Mouse (Mus musculus) embryonic facial prominence, embryonic 10.5 days (tissue): Measurements from ENCODE around the gene Sept4. TPM values are rescaled to one million over a fixed set of nuclear protein-coding genes. Genes with fewer than 3 reads are reported as not detected.

Source experiments
- DNase-seq: peaks from one replicate; pipeline ENCODE4 v3.0.0-alpha.2; 2017; ENCODE audit warnings: low spot score
- H3K27ac ChIP-seq: fragments of 300-500 bp; sonication (generic); replicated peaks from 2 replicates; pipeline ENCODE4 v1.5.1; 2016; ENCODE audit warnings: mild to moderate bottlenecking
- H3K27me3 ChIP-seq: fragments of 300-500 bp; sonication (generic); replicated peaks from 2 replicates; pipeline ENCODE4 v1.6.1; 2016; ENCODE audit warnings: low read depth, mild to moderate bottlenecking; ENCODE audit not compliant: poor library complexity, severe bottlenecking
- H3K36me3 ChIP-seq: fragments of 300-500 bp; sonication (generic); replicated peaks from 2 replicates; pipeline ENCODE4 v1.6.1; 2016; ENCODE audit warnings: mild to moderate bottlenecking, moderate library complexity
- H3K4me1 ChIP-seq: fragments of 300-500 bp; sonication (generic); 2 replicates; pipeline ENCODE4 v1.6.1; 2016
- H3K4me3 ChIP-seq: fragments of 300-500 bp; sonication (generic); 2 replicates; pipeline ENCODE4 v1.5.1; 2016; ENCODE audit warnings: mild to moderate bottlenecking, moderate library complexity
- H3K9me3 ChIP-seq: fragments of 300-500 bp; sonication (generic); 2 replicates; pipeline ENCODE4 v1.6.1; 2016; ENCODE audit warnings: mild to moderate bottlenecking
- WGBS: fragments of 180-500 bp; shearing (Covaris S2); methylation state at CpG from one replicate; pipeline ENCODE4 v1.1.7; 2016; 5-methylcytosine and 5-hydroxymethylcytosine counted together
- polyA plus RNA-seq: library from polyadenylated mRNA; unstranded; fragments of >200 nt; fragmentation: Nextera tagmentation; extraction: Ambion mirVana; gene quantifications from 2 replicates; pipeline ENCODE4 v1.2.1, GENCODE M21; 2016

The Sept4 gene
- polyA plus RNA-seq, 1 experiment from 2014 or later: 6.1 TPM

- Histone ChIP-seq H3K27me3 (no peaks in the 10 kb centered on the region), H3K4me3 (peak overlapping the region; percentile 75), H3K27ac (peak overlapping the region; percentile 93), H3K9me3 (no peaks in the 10 kb centered on the region), H3K4me1 (peaks cover 60% of the 10 kb centered on the region), H3K36me3 (peaks cover 58% of the 10 kb centered on the region)
- under 1% methylated on average over 37 of the region's 37 CpGs for whole genome bisulfite sequencing
- DNase-seq: peak; percentile 93
These were observed 26.7 kb downstream of the Sept4 start for GRCm38 (mm10) chr11:87595327-87595841.

- Histone ChIP-seq H3K27me3 (no peaks in the 10 kb centered on the region), H3K4me1 (peaks cover 54% of the 10 kb centered on the region), H3K36me3 (peaks cover 64% of the 10 kb centered on the region), H3K9me3 (no peaks in the 10 kb centered on the region), H3K4me3 (peak overlapping the region; percentile 75), H3K27ac (peak overlapping the region; percentile 93)
- DNase-seq: no peak
- WGBS: 11% methylated on average over 7 of the region's 7 CpGs
These were observed 27.3 kb downstream of the Sept4 start for GRCm38 (mm10) chr11:87595976-87596375.

- H3K27ac ChIP-seq: peak overlapping the region; percentile 93
- peak overlapping the region; percentile 75 for H3K4me3 ChIP-seq
- H3K36me3 ChIP-seq: peaks cover 69% of the 10 kb centered on the region
- no peak for DNase-seq
- H3K4me1 ChIP-seq: peaks cover 54% of the 10 kb centered on the region
- no peaks in the 10 kb centered on the region for H3K9me3 ChIP-seq
- WGBS: 52% methylated on average over 2 of the region's 2 CpGs
- no peaks in the 10 kb centered on the region for H3K27me3 ChIP-seq
These were observed 27.8 kb downstream of the Sept4 start for GRCm38 (mm10) chr11:87596492-87596891.

GRCm38 (mm10) chr11:87597061-87597460, 28.4 kb downstream of the Sept4 start:
- Histone ChIP-seq H3K4me1 (peaks cover 54% of the 10 kb centered on the region), H3K4me3 (peak overlapping the region; percentile 75), H3K27ac (peak overlapping the region; percentile 93), H3K9me3 (no peaks in the 10 kb centered on the region), H3K36me3 (peaks cover 75% of the 10 kb centered on the region), H3K27me3 (no peaks in the 10 kb centered on the region)
- DNase-seq: no peak

GRCm38 (mm10) chr11:87599395-87600089, 30.8 kb downstream of the Sept4 start:
- no peak overlapping the region for H3K27ac ChIP-seq
- 91% methylated on average over 13 of the region's 13 CpGs for WGBS

GRCm38 (mm10) chr11:87600322-87600853, 31.7 kb downstream of the Sept4 start:
- peaks cover 91% of the 10 kb centered on the region for H3K36me3 ChIP-seq
- H3K27ac ChIP-seq: no peak overlapping the region
- peaks cover 21% of the 10 kb centered on the region for H3K4me1 ChIP-seq
- no peak for DNase-seq
- H3K9me3 ChIP-seq: no peaks in the 10 kb centered on the region
- no peaks in the 10 kb centered on the region for H3K27me3 ChIP-seq
- 94% methylated on average over 10 of the region's 10 CpGs for WGBS
- no peak overlapping the region for H3K4me3 ChIP-seq

More at GRCm38 (mm10) chr11:87599395-87600089, 30.8 kb downstream of the Sept4 start:
- no peak for DNase-seq
- Histone ChIP-seq H3K4me1 (peaks cover 29% of the 10 kb centered on the region), H3K4me3 (no peak overlapping the region), H3K9me3 (no peaks in the 10 kb centered on the region), H3K36me3 (peaks cover 86% of the 10 kb centered on the region), H3K27me3 (no peaks in the 10 kb centered on the region)

GRCm38 (mm10) chr11:87602234-87602633, 33.5 kb downstream of the Sept4 start:
- 96% methylated on average over 9 of the region's 9 CpGs for WGBS

GRCm38 (mm10) chr11:87603571-87603970, 34.9 kb downstream of the Sept4 start:
- Histone ChIP-seq H3K27me3 (no peaks in the 10 kb centered on the region), H3K9me3 (no peaks in the 10 kb centered on the region), H3K27ac (no peak overlapping the region), H3K4me1 (no peaks in the 10 kb centered on the region), H3K4me3 (no peak overlapping the region), H3K36me3 (peaks cover 100% of the 10 kb centered on the region)
- DNase-seq: no peak
- WGBS: 93% methylated on average over 2 of the region's 2 CpGs

More at GRCm38 (mm10) chr11:87602234-87602633, 33.5 kb downstream of the Sept4 start:
- Histone ChIP-seq H3K9me3 (no peaks in the 10 kb centered on the region), H3K4me1 (peaks cover 2% of the 10 kb centered on the region; the same call in 1 of the 2 replicates), H3K27me3 (no peaks in the 10 kb centered on the region), H3K4me3 (no peak overlapping the region), H3K36me3 (peaks cover 100% of the 10 kb centered on the region), H3K27ac (no peak overlapping the region)
- no peak for DNase-seq

- Histone ChIP-seq H3K27me3 (no peaks in the 10 kb centered on the region), H3K27ac (no peak overlapping the region), H3K9me3 (no peaks in the 10 kb centered on the region), H3K36me3 (peaks cover 100% of the 10 kb centered on the region), H3K4me3 (no peak overlapping the region), H3K4me1 (no peaks in the 10 kb centered on the region)
- 91% methylated on average over 7 of the region's 7 CpGs for WGBS
- DNase-seq: no peak
These were observed 40.6 kb downstream of the Sept4 start for GRCm38 (mm10) chr11:87609264-87609663.

GRCm38 (mm10) chr11:87611547-87611946, 42.8 kb downstream of the Sept4 start:
- no peaks in the 10 kb centered on the region for H3K9me3 ChIP-seq
- WGBS: 95% methylated on average over 9 of the region's 9 CpGs
- H3K36me3 ChIP-seq: peaks cover 100% of the 10 kb centered on the region
- no peaks in the 10 kb centered on the region for H3K4me1 ChIP-seq
- no peak overlapping the region for H3K27ac ChIP-seq
- DNase-seq: no peak
- no peak overlapping the region for H3K4me3 ChIP-seq
- H3K27me3 ChIP-seq: no peaks in the 10 kb centered on the region

GRCm38 (mm10) chr11:87613972-87614371, 45.3 kb downstream of the Sept4 start:
- Histone ChIP-seq H3K4me1 (no peaks in the 10 kb centered on the region), H3K4me3 (no peak overlapping the region), H3K9me3 (peaks cover 11% of the 10 kb centered on the region), H3K27me3 (no peaks in the 10 kb centered on the region), H3K36me3 (peaks cover 100% of the 10 kb centered on the region), H3K27ac (no peak overlapping the region)
- 89% methylated on average over 7 of the region's 7 CpGs for WGBS
- no peak for DNase-seq

GRCm38 (mm10) chr11:87615551-87615950, 46.8 kb downstream of the Sept4 start:
- WGBS: 94% methylated on average over 5 of the region's 5 CpGs
- no peaks in the 10 kb centered on the region for H3K27me3 ChIP-seq
- H3K27ac ChIP-seq: no peak overlapping the region
- peaks cover 98% of the 10 kb centered on the region for H3K36me3 ChIP-seq
- no peaks in the 10 kb centered on the region for H3K4me1 ChIP-seq
- DNase-seq: no peak
- peaks cover 11% of the 10 kb centered on the region for H3K9me3 ChIP-seq
- no peak overlapping the region for H3K4me3 ChIP-seq

GRCm38 (mm10) chr11:87615952-87616351, 47.2 kb downstream of the Sept4 start:
- 99% methylated on average over 2 of the region's 2 CpGs for WGBS
- Histone ChIP-seq H3K9me3 (peaks cover 11% of the 10 kb centered on the region), H3K4me1 (no peaks in the 10 kb centered on the region), H3K36me3 (peaks cover 98% of the 10 kb centered on the region), H3K27ac (no peak overlapping the region), H3K27me3 (no peaks in the 10 kb centered on the region), H3K4me3 (no peak overlapping the region)
- DNase-seq: no peak
